In the genomic region with DNA sequence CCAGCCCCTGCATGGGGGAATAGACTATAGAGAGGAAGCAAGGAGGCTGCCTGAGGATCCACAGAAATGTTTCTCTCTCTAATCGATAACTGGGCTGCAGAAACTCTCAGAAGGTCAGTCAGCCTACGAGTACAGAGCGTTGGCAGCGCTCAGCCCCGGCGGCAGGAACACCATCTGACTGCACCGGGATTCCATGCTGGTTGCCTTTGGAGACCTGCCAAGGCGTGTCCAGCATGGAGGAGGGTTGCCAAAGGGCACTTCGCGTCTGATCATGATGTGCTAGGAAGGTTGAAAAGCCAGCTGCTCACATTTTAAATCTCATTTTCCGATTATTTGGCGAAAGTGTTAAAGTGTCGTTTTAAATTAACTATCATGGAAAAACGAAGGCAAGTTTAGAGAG, we compare ENCODE assay signal across 11 mouse cellular contexts. TPM values are rescaled to one million over a fixed set of nuclear protein-coding genes. Genes with fewer than 3 reads are reported as not detected.
DNase-seq lines count a peak whose midpoint lies in the region; ATAC-seq lines count a peak whose summit lies in the region.
"Had no signal": no experiment of that assay in that cellular context is flagged by ENCODE, and none has a peak within 500 bp of the region (broad histone marks: within the 10 kb centered on the region; RNA-seq: fewer than 3 reads in every experiment).

No protein-coding gene starts in this region.

- H3K4me2 ChIP-seq in kidney, embryonic 16.5 days (replicated peaks; ENCODE audit: low read depth, low read length): no peak overlapping the region
- H3K4me2 ChIP-seq in forebrain, embryonic 16.5 days (ENCODE audit: low read length): no peak overlapping the region
- H3K4me2 ChIP-seq: embryonic facial prominence, embryonic 13.5 days; liver, embryonic 15.5 days; stomach, embryonic 15.5 days had no signal

- ATAC-seq in kidney, embryonic 16.5 days (ENCODE audit: low FRiP score, low TSS enrichment): no peak
- 0 out of 2 replicates have a peak, but pooled peaks have one; percentile 32 for ATAC-seq in forebrain, embryonic 16.5 days
- no peak for ATAC-seq in inflammation-experienced regulatory T-cells, adult 6 months

- no peaks in the 10 kb centered on the region for H3K4me1 ChIP-seq in kidney, embryonic 16.5 days (ENCODE audit: insufficient read depth, low read length)
- H3K4me1 ChIP-seq in forebrain, embryonic 16.5 days (replicated peaks; ENCODE audit: control insufficient read depth, insufficient read depth, low read length): peaks cover 4% of the 10 kb centered on the region
- H3K4me1 ChIP-seq: liver, embryonic 15.5 days; stomach, embryonic 15.5 days had no signal

- DNase-seq in kidney, adult 11 months: peak; percentile 56
- peak; percentile 81 for DNase-seq in adrenal gland, postnatal 10 days
- DNase-seq in kidney, postnatal 10 days: peak; percentile 74
- DNase-seq in right cerebral cortex, postnatal 14 days: peak; percentile 29
- no peak for DNase-seq in thymus, adult 18-20 months

- H3K9me3 ChIP-seq in kidney, embryonic 16.5 days (ENCODE audit: low read length): no peaks in the 10 kb centered on the region
- H3K9me3 ChIP-seq in forebrain, embryonic 16.5 days (ENCODE audit: control insufficient read depth, low read length): no peaks in the 10 kb centered on the region
- H3K9me3 ChIP-seq: embryonic facial prominence, embryonic 13.5 days; liver, embryonic 15.5 days; stomach, embryonic 15.5 days had no signal

- H3K4me3 ChIP-seq in kidney, embryonic 16.5 days (ENCODE audit: low read length): no peak overlapping the region
- no peak overlapping the region for H3K4me3 ChIP-seq in forebrain, embryonic 16.5 days (replicated peaks; ENCODE audit: low read length)
- H3K4me3 ChIP-seq: embryonic facial prominence, embryonic 13.5 days; liver, embryonic 15.5 days; stomach, embryonic 15.5 days had no signal

- WGBS in kidney, embryonic 16.5 days: 64% methylated on average over 14 of the region's 14 CpGs
- WGBS in forebrain, embryonic 16.5 days: 50% methylated on average over 14 of the region's 14 CpGs

- H3K36me3 ChIP-seq in kidney, embryonic 16.5 days (ENCODE audit: insufficient read depth, low read length): no peaks in the 10 kb centered on the region
- no peaks in the 10 kb centered on the region for H3K36me3 ChIP-seq in forebrain, embryonic 16.5 days (ENCODE audit: control insufficient read depth, insufficient read depth)
- H3K36me3 ChIP-seq: embryonic facial prominence, embryonic 13.5 days; liver, embryonic 15.5 days; stomach, embryonic 15.5 days had no signal

- H3K9ac ChIP-seq in kidney, embryonic 16.5 days (replicated peaks; ENCODE audit: low read length): no peak overlapping the region
- H3K9ac ChIP-seq in forebrain, embryonic 16.5 days (replicated peaks; ENCODE audit: low read depth, low read length): no peak overlapping the region
- H3K9ac ChIP-seq: embryonic facial prominence, embryonic 13.5 days; liver, embryonic 15.5 days; stomach, embryonic 15.5 days had no signal

- H3K27me3 ChIP-seq in kidney, embryonic 16.5 days (ENCODE audit: insufficient read depth, low read length): no peaks in the 10 kb centered on the region
- no peaks in the 10 kb centered on the region for H3K27me3 ChIP-seq in forebrain, embryonic 16.5 days (replicated peaks; ENCODE audit: control insufficient read depth, insufficient read depth, low read length)
- H3K27me3 ChIP-seq: embryonic facial prominence, embryonic 13.5 days; liver, embryonic 15.5 days; stomach, embryonic 15.5 days had no signal

- no peak overlapping the region for H3K27ac ChIP-seq in kidney, embryonic 16.5 days (ENCODE audit: low read length)
- no peak overlapping the region for H3K27ac ChIP-seq in forebrain, embryonic 16.5 days (ENCODE audit: low read length)
- H3K27ac ChIP-seq: embryonic facial prominence, embryonic 13.5 days; liver, embryonic 15.5 days; stomach, embryonic 15.5 days had no signal

RNA-seq across cellular contexts. Expression of a gene that starts 49.9 kb away (rescaled TPM):
- 35.0 and 35.2 TPM in 2 replicates for polyA plus RNA-seq in kidney, embryonic 16.5 days (2015; fragmentation: Nextera tagmentation; extraction: Ambion mirVana)
- total RNA-seq in adrenal gland, postnatal 10 days (2021): 1 to 10 TPM; 4.2 to 5.7 TPM
- 5.5 and 7.8 TPM in 2 replicates for polyA plus RNA-seq in forebrain, embryonic 16.5 days (2015; fragmentation: Nextera tagmentation; extraction: Ambion mirVana)
- polyA plus RNA-seq in inflammation-experienced regulatory T-cells, adult 6 months (2017; shearing (Covaris generic)): 100 to 1,000 TPM; 115 to 333 (median 260) TPM

Comparison
In these comparisons a context has a peak if more than half of its experiments do, and no peak if none do; other contexts are left out.
1. DNase-seq: peak in kidney, adult 11 months (single experiment), adrenal gland, postnatal 10 days (single experiment), kidney, postnatal 10 days (single experiment) and right cerebral cortex, postnatal 14 days (single experiment); none in thymus, adult 18-20 months (0 of 2).